In genomic region chr2:92458481-92458880, GRCm38 (mm10) we compare ENCODE assay signal across 8 mouse cellular contexts. TPM values are rescaled to one million over a fixed set of nuclear protein-coding genes. Genes with fewer than 3 reads are reported as not detected.
A peak's percentile ranks its signal among the peaks of the same experiment; 100 is the strongest.
DNase-seq lines count a peak whose midpoint lies in the region; ATAC-seq and TF ChIP-seq lines count a peak whose summit lies in the region.

No protein-coding gene starts in this region.

- no peak for TF ChIP-seq EP300 in heart, adult 2 months (IDR thresholded peaks at IDR 0.05; ENCODE audit: insufficient read depth, low read depth, low read length)
- no peak for TF ChIP-seq EP300 in liver, postnatal 0 days (IDR thresholded peaks at IDR 0.05; ENCODE audit: low read depth)

- H3K4me2 ChIP-seq in heart, embryonic 16.5 days (ENCODE audit: low read depth, low read length) = peak overlapping the region; percentile 94
- H3K4me2 ChIP-seq in liver, postnatal 0 days (ENCODE audit: low read depth, low read length) = peak overlapping the region; percentile 87

- 58% methylated on average over 13 of the region's 13 CpGs for WGBS in heart, adult 2 months
- 51% methylated on average over 13 of the region's 13 CpGs for WGBS in heart, embryonic 16.5 days
- 35% methylated on average over 13 of the region's 13 CpGs for WGBS in liver, postnatal 0 days (ENCODE audit: insufficient replicate concordance)

- no peaks in the 10 kb centered on the region; the same call in 1 of the 2 replicates for H3K79me2 ChIP-seq in heart, adult 2 months (replicated peaks; ENCODE audit: control insufficient read depth, insufficient read depth, low read length)

- H3K27me3 ChIP-seq in heart, adult 2 months (ENCODE audit: control insufficient read depth, insufficient read depth, low read length) = no peaks in the 10 kb centered on the region
- H3K27me3 ChIP-seq in heart, embryonic 16.5 days (ENCODE audit: control insufficient read depth, insufficient read depth, low read length) = 0 out of 2 replicates have a peak, but pooled peaks cover 3% of the 10 kb centered on the region
- no peaks in the 10 kb centered on the region for H3K27me3 ChIP-seq in liver, postnatal 0 days (ENCODE audit: insufficient read depth, low read length)

- peaks cover 15% of the 10 kb centered on the region for H3K4me1 ChIP-seq in heart, adult 2 months (ENCODE audit: control insufficient read depth, insufficient read depth, low read length)
- H3K4me1 ChIP-seq in heart, embryonic 16.5 days (ENCODE audit: control insufficient read depth, insufficient read depth, low read length) = peaks cover 30% of the 10 kb centered on the region
- peaks cover 49% of the 10 kb centered on the region for H3K4me1 ChIP-seq in liver, postnatal 0 days (ENCODE audit: insufficient read depth)

- H3K4me3 ChIP-seq in heart, adult 2 months = peak overlapping the region; percentile 81
- H3K4me3 ChIP-seq in heart, embryonic 16.5 days (ENCODE audit: low read length) = peak overlapping the region; percentile 75
- H3K4me3 ChIP-seq in liver, postnatal 0 days (ENCODE audit: low read depth, low read length) = peak overlapping the region; percentile 80

- intact Hi-C loops in heart, adult 2 months (cut with DNase I) = no loop called here
- intact Hi-C loops in heart, postnatal 10 days (cut with DNase I) = no loop called here

- no peaks in the 10 kb centered on the region for H3K9me3 ChIP-seq in heart, embryonic 16.5 days (replicated peaks; ENCODE audit: control insufficient read depth, low read length)
- H3K9me3 ChIP-seq in liver, postnatal 0 days (ENCODE audit: low read length) = no peaks in the 10 kb centered on the region

- H3K36me3 ChIP-seq in heart, adult 2 months (ENCODE audit: control insufficient read depth, insufficient read depth, low read length) = no peaks in the 10 kb centered on the region
- H3K36me3 ChIP-seq in heart, embryonic 16.5 days (ENCODE audit: control insufficient read depth, insufficient read depth) = peaks cover 10% of the 10 kb centered on the region; the same call in 1 of the 2 replicates
- peaks cover 10% of the 10 kb centered on the region for H3K36me3 ChIP-seq in liver, postnatal 0 days (replicated peaks; ENCODE audit: insufficient read depth, low read length)

- ATAC-seq in CD4-positive, CD25-positive, alpha-beta regulatory T cell, adult 4 months = peak; percentile 13
- no peak for ATAC-seq in heart, embryonic 16.5 days (replicated peaks; ENCODE audit: extremely low read depth, insufficient read depth, low FRiP score)
- 0 out of 2 replicates have a peak, but pooled peaks have one; percentile 7 for ATAC-seq in liver, postnatal 0 days
- no peak for ATAC-seq in granulocyte monocyte progenitor cell, adult 5-6 weeks (replicated peaks; ENCODE audit: poor library complexity, severe bottlenecking)

- H3K9ac ChIP-seq in heart, adult 2 months (ENCODE audit: low read depth, low read length) = peak overlapping the region; percentile 76
- peak overlapping the region; percentile 80 for H3K9ac ChIP-seq in heart, embryonic 16.5 days (ENCODE audit: low read length)
- H3K9ac ChIP-seq in liver, postnatal 0 days (replicated peaks) = peak overlapping the region; percentile 75

- no peak for TF ChIP-seq CTCF in heart, adult 2 months (IDR thresholded peaks at IDR 0.05)
- no peak for TF ChIP-seq CTCF in liver, postnatal 0 days (IDR thresholded peaks at IDR 0.05; ENCODE audit: low read depth)

- no peak overlapping the region; the same call in 1 of the 2 replicates for H3K27ac ChIP-seq in heart, adult 2 months
- H3K27ac ChIP-seq in heart, embryonic 16.5 days (ENCODE audit: low read length) = no peak overlapping the region
- H3K27ac ChIP-seq in liver, postnatal 0 days (ENCODE audit: low read depth) = peak overlapping the region; percentile 77; the same call in 1 of the 2 replicates

- TF ChIP-seq POLR2A in heart, adult 2 months (IDR thresholded peaks at IDR 0.05; ENCODE audit: insufficient read depth, low read depth, low read length) = no peak

- DNase-seq in heart, adult 2 months = no peak
- no peak for DNase-seq in heart, postnatal 10 days
- no peak for DNase-seq in liver, postnatal 0 days
- no peak for DNase-seq in ovary, adult 18-20 months (ENCODE audit: low spot score)
- no peak for DNase-seq in gastrocnemius, postnatal 10 days

RNA-seq across cellular contexts. Expression of gene Slc35c1, which starts 1.9 kb away (rescaled TPM):
- 1 to 10 TPM; 5.6 to 6.2 TPM for total RNA-seq in heart, adult 2 months (2021)
- 10.9 and 12.9 TPM in 2 replicates for polyA plus RNA-seq in heart, adult 2 months (2012; rRNA removed)
- 1 to 10 TPM; 6.7 to 6.9 TPM for total RNA-seq in heart, postnatal 10 days (2021)
- 10 to 100 TPM; 50.3 to 73.8 TPM for polyA plus RNA-seq in CD4-positive, CD25-positive, alpha-beta regulatory T cell, adult 4 months (2017; shearing (Covaris generic))
- 9.9 and 12.9 TPM in 2 replicates for polyA plus RNA-seq in heart, embryonic 16.5 days (2015; fragmentation: Nextera tagmentation; extraction: Ambion mirVana)
- polyA plus RNA-seq in liver, postnatal 0 days (2015; fragmentation: Nextera tagmentation; extraction: Ambion mirVana) = 9.0 and 9.3 TPM in 2 replicates
- 84.7 and 86.6 TPM in 2 replicates for total RNA-seq in granulocyte monocyte progenitor cell, adult 5-6 weeks (2014; fragmentation: Nextera tagmentation)
- total RNA-seq in granulocyte monocyte progenitor cell, adult 5-6 weeks (2017) = 23.4 and 23.8 TPM in 2 replicates
- 1 to 10 TPM; 5.9 to 6.7 TPM for total RNA-seq in gastrocnemius, postnatal 10 days (2021)

RNA-seq across cellular contexts. Expression of gene Cry2, which starts 24.6 kb away (rescaled TPM):
- 10 to 100 TPM; 12.7 to 29.3 TPM for total RNA-seq in heart, adult 2 months (2021)
- polyA plus RNA-seq in heart, adult 2 months (2012; rRNA removed) = 19.1 and 24.5 TPM in 2 replicates
- 10 to 100 TPM; 25.6 to 30.9 TPM for total RNA-seq in heart, postnatal 10 days (2021)
- 10 to 100 TPM; 10.6 to 13.4 TPM for polyA plus RNA-seq in CD4-positive, CD25-positive, alpha-beta regulatory T cell, adult 4 months (2017; shearing (Covaris generic))
- polyA plus RNA-seq in heart, embryonic 16.5 days (2015; fragmentation: Nextera tagmentation; extraction: Ambion mirVana) = 18.4 and 18.6 TPM in 2 replicates
- 9.6 and 11.9 TPM in 2 replicates for polyA plus RNA-seq in liver, postnatal 0 days (2015; fragmentation: Nextera tagmentation; extraction: Ambion mirVana)
- total RNA-seq in granulocyte monocyte progenitor cell, adult 5-6 weeks (2014; fragmentation: Nextera tagmentation) = 12.3 and 15.8 TPM in 2 replicates
- total RNA-seq in granulocyte monocyte progenitor cell, adult 5-6 weeks (2017) = 8.4 and 8.7 TPM in 2 replicates
- 10 to 100 TPM; 35.7 to 42.7 TPM for total RNA-seq in gastrocnemius, postnatal 10 days (2021)

RNA-seq across cellular contexts. Expression of gene Mapk8ip1, which starts 57.4 kb away (rescaled TPM):
- 1 to 10 TPM; 3.8 to 4.5 TPM for total RNA-seq in heart, adult 2 months (2021)
- 6.9 and 7.1 TPM in 2 replicates for polyA plus RNA-seq in heart, adult 2 months (2012; rRNA removed)
- total RNA-seq in heart, postnatal 10 days (2021) = 10 to 100 TPM in 1 of 2 experiments, 1 to 10 TPM in 1; 9.3 to 10.3 TPM
- under 1 TPM; 0.35 to 0.68 TPM for polyA plus RNA-seq in CD4-positive, CD25-positive, alpha-beta regulatory T cell, adult 4 months (2017; shearing (Covaris generic))
- polyA plus RNA-seq in heart, embryonic 16.5 days (2015; fragmentation: Nextera tagmentation; extraction: Ambion mirVana) = 5.7 TPM in 2 replicates
- polyA plus RNA-seq in liver, postnatal 0 days (2015; fragmentation: Nextera tagmentation; extraction: Ambion mirVana) = 2.6 and 2.8 TPM in 2 replicates
- total RNA-seq in granulocyte monocyte progenitor cell, adult 5-6 weeks (2014; fragmentation: Nextera tagmentation) = not detected in 2 replicates
- total RNA-seq in granulocyte monocyte progenitor cell, adult 5-6 weeks (2017) = not detected in 2 replicates
- total RNA-seq in gastrocnemius, postnatal 10 days (2021) = 10 to 100 TPM; 24.1 to 27.2 TPM

Comparison
In these comparisons a context has a peak if more than half of its experiments do, and no peak if none do; other contexts are left out.
1. ATAC-seq: peak in CD4-positive, CD25-positive, alpha-beta regulatory T cell, adult 4 months (single experiment) and liver, postnatal 0 days (single experiment); none in heart, embryonic 16.5 days (single experiment) and granulocyte monocyte progenitor cell, adult 5-6 weeks (single experiment).
2. RNA of gene Mapk8ip1, which starts 57.4 kb away (total RNA-seq): 24.1 to 27.2 TPM in gastrocnemius, postnatal 10 days, 9.3 to 10.3 TPM in heart, postnatal 10 days and 3.8 to 4.5 TPM in heart, adult 2 months; not detected in granulocyte monocyte progenitor cell, adult 5-6 weeks; every median in the first group is over 4 times any median in the second.
3. Peak in every context shown above with its lines, with median percentiles within 50 percentile points of each other: H3K4me3 ChIP-seq and H3K9ac ChIP-seq.